Mouse (Mus musculus): ENCODE data around the gene Card10.

Gene Card10

DNA sequence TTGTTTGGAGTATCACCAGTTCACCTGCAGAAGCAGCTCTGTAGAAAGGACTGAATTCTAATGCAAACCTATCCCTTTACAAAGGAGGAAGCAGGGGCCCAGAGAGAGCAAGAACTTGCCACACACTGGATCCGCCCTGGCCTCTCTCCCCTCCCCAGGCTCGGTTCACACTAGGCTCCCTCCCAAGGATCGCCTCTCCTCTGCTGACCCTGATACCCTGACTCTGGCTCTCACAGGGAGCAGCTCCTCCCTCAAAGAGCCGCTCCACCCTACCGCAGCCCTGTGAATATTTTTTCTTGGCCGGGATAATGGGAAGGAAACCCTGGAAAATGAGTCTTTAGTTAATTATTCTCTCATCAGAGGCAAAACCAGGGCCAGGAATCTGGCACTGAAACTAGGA lies 1.5 kb upstream of the Card10 start:
- CTCF ChIA-PET = no interaction called here

- CTCF ChIA-PET = interaction anchor here (0.6 to 1.1 kb wide), 2 partner anchors 22 to 179 kb away, joined by 4 to 11 read pairs; no protein-coding TSS in a partner anchor
These were observed 658 bp upstream of the Card10 start for GRCm38 (mm10) chr15:78803499-78803900.

GRCm38 (mm10) chr15:78801971-78802741 lies 686 bp downstream of the Card10 start:
- CTCF ChIA-PET = interaction anchor here (1.4 kb wide), 1 partner anchor 9 kb away, joined by 4 read pairs; no protein-coding TSS in a partner anchor

GRCm38 (mm10) chr15:78801571-78801970 lies 1.3 kb downstream of the Card10 start:
- CTCF ChIA-PET = interaction anchor here (1.4 kb wide), 1 partner anchor 8 kb away, joined by 4 read pairs; no protein-coding TSS in a partner anchor

- CTCF ChIA-PET = no interaction called here
These were observed 3.8 kb downstream of the Card10 start for GRCm38 (mm10) chr15:78799029-78799428.

DNA sequence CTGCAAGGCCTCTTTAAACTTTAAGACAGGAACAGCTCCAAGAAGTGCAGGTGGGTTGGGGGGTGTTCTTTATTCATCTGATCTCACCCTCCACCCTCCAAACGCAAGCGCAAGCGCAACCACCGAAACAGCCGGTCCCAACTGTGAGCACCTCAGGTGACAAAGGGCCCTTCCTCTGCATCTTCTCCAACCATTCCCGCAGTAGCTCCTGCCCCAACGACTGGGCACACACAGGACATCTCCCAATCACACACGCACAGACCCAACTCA lies 5.8 kb downstream of the Card10 start:
- CTCF ChIA-PET = no interaction called here

- CTCF ChIA-PET = no interaction called here
These were observed 6.4 kb downstream of the Card10 start for GRCm38 (mm10) chr15:78796196-78797059.

DNA sequence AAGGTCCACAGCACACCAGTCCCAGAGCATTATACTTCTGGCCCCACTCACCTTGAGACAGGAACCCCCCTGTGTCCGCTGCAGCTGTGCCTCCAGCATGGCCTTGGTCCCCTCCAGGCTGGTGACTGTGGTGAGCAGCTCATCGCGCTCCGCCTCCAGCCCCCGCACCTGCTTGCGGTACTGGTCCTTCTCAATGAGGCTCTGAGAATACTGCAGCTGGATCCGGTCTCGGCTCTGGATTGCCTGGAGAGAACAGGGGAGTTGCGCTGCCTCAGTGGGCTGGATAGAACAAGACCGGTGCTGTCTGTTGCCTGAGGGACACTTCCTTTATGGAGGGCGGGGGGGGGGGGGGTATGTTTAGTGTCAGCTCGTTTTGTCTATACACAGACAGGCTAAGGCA lies 11.9 kb downstream of the Card10 start:
- CTCF ChIA-PET = no interaction called here

- CTCF ChIA-PET = no interaction called here
These were observed 12.4 kb downstream of the Card10 start for GRCm38 (mm10) chr15:78790451-78790850.

DNA sequence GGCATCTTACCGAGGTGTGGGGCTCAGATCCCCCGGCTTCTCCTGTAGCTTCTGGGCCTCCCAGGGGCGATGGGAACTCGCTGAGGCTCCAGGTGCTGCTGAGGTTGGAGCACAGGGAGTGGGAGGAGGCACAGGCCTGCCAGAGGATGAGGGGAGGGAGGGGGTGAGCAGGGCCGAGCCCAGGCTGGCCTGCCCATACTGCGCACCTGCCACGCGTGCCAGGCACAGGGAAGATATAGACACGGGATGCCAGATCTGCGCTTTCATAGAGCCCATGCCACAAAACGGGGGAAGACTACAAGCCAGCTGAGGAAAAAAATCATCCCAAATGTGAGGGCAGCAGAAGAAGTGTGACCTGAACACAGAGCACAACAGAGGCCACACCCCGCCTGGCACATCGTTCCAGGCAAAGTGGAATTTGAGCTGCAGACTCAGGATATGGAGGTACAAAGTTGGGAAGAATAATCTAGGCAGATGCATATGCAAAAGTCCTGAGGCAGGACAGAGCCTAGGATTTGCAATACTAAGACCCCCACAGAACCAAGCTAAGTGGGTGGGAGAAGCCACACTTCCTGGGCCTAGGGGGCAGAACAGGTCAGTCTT lies 13.0 kb downstream of the Card10 start:
- CTCF ChIA-PET = no interaction called here

- CTCF ChIA-PET = no interaction called here
These were observed 14.8 kb downstream of the Card10 start for GRCm38 (mm10) chr15:78788042-78788441.

DNA sequence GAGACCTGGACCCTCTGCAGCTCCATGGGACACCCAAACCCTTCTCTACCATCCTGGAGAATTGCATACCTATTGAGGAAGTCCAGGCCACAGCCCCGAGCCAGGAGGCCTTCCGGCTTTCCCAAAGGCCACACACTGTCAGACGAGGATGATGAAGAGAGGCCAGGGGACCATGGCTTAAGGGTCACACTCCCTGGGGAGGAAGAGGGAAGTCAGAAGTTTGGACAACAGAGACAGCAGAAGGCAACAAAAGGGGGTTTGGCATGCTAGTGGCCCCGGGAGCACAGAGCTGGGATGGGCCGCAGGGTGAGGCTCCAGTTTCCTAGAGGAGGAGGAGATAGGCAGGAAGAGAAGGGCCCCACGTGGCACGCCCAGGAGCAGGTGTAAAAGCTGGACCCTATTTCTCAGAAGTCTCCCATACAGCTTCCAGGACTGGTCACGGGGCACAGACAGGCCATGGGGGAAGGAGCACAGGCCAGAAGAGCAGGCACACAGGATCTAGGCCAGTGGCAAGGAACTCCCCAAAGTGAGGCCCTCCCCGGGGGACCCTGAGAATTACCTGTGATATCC lies 15.5 kb downstream of the Card10 start:
- CTCF ChIA-PET = no interaction called here

GRCm38 (mm10) chr15:78786411-78786818 lies 16.4 kb downstream of the Card10 start:
- CTCF ChIA-PET = no interaction called here

GRCm38 (mm10) chr15:78785961-78786360 lies 16.9 kb downstream of the Card10 start:
- CTCF ChIA-PET = no interaction called here

DNA sequence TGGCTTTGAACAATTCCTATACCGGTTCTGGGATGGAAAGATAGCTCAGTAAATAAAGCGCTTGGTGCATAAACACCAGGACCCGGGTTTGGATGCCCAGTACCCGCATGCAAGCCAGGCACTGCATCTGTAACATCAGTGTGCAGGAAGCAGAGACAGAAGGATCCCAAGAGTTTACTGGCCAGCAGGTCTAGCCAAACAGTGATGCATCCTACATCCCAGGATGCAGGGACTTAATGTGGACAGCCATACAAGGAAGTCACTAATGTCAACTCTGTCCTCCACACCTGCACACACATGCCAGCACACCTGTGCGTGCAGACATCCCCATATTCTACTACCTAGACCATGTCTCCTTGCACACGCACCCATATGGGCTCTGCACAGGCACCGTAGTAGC lies 17.6 kb downstream of the Card10 start:
- CTCF ChIA-PET = no interaction called here

GRCm38 (mm10) chr15:78784520-78784919 lies 18.3 kb downstream of the Card10 start:
- CTCF ChIA-PET = no interaction called here

GRCm38 (mm10) chr15:78782348-78783103 lies 20.3 kb downstream of the Card10 start:
- CTCF ChIA-PET = interaction anchor here (0.7 kb wide), 1 partner anchor 21 kb away, joined by 4 read pairs; no protein-coding TSS in a partner anchor

DNA sequence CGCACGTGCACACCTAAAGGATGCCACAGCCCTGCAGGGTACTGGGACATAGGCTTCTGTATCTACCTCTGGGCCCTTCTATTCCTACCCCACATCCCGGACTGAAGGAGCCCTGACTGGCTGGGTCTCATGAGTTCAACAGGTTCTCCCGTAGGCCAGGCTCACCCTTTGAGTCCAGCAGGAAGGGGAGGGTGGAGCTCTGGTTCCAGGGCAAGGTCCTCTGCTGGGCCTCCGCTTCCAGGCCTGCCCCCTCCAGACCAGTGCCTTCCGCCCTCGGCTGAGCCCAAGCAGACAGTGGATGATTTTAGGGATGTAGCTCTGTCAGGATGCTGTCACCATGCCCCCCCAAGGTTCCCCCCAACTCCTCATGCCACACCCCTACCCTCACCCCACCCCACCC lies 21.9 kb downstream of the Card10 start:
- CTCF ChIA-PET = no interaction called here

DNA sequence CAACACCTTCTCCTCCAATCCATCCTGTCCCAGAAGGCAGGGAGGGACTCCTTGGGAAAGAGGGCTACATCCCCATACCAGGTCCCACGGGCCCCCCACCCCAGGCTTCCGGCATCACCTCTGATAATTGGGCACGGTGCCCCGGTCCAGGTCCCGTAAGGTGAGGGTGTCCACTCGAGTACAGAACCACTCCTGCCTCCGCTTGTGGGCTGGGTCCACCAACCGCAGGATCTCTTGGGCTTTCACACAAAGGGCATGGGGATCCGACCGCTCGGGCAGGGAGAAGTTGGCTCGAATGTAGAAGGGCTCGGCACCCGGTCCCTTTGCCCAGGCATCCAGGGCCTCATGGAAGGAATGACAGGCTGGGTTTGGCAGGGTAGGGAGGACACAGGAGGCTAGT lies 22.5 kb downstream of the Card10 start:
- CTCF ChIA-PET = no interaction called here

DNA sequence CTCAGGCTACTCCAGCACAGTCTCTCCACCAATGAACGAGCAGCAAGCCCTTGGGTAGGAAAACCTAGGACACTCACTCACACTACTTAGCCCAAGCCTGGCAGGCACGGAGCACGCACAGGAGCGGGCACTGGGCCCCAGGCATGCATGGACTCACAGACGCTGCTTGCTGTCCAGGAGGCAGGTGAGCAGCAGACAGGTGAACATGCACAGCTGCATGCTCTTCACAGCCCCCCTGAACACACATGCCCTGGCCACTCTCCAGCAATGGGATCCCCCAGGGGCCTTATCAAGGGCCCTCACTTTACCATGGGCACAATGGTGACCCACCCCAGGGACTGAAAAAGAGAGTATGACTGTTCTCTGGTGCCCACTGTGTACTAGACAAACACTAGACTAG lies 23.2 kb downstream of the Card10 start:
- CTCF ChIA-PET = no interaction called here

DNA sequence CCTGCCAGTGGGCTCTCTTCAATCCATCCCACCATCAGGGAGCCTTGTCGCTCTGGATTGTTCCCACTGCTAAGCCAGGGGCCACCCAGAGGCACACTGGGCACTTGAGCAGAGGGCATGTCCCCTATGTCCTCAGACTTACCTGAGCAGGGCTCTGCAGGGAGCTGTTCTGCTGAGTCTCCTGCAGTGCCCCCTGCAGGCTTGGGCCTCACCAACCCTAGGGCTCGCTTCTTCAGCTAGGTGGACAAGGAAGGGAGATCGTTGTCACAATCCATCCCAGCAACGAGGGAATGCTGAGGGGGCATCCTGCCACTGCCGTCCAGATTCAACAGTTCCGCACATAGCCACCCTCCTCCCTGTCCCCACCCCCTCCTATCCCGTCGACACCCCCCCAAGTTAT lies 23.6 kb downstream of the Card10 start:
- CTCF ChIA-PET = no interaction called here
